Mouse (Mus musculus) testis, postnatal 10 days (tissue): ENCODE results near the gene Rrp1.

Source experiments
- DNase-seq: peaks from one replicate; pipeline ENCODE4 v3.0.0; 2021; ENCODE audit warnings: low spot score

The Rrp1 gene

DNA sequence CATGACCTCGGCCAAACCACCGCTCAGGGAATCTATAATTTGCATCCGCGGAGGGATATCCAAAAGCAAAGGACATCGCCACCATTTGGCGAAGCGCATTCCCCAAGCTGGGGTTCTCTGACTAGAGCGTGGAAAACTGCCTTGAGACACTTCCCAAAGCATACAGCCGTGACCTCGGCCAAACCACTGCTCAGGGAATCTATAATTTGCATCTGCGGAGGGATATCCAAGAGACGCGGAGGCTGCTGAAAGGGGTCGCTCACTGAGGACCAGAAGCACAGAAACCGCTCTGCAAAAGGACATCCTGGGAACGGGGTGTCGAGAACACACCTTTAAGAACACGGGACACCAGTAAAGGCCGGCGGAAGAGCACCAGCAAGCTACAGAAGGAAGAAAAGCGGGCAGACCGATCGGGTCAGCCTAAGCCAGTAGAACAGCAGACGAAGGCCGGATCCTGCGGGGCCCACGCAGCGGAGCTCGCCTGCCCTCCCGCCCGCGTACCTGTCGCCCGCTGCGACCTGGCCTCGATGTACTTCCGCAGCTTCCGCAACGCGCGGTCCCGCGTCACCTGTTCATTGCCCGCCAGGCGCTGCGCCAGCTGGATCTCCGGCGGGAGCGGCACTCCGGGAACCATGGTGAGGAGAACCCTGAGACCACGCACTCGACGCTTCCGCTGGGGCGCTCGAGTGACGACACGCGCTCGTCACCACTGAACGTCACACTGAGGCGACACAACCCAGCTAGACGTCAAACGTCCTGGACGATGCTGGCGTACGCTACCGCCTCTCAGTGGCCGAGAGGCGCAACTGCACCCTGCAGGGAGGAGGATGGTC, at the start of gene Rrp1:
Rrp1 (minus strand) TSS at position 725 of the 833 bp plus-strand sequence.
- DNase-seq = peak; percentile 95

GRCm38 (mm10) chr10:78461767-78462166, 48.9 kb upstream of the Rrp1 start:
- DNase-seq = no peak

- DNase-seq = no peak
These were observed 47.6 kb upstream of the Rrp1 start for GRCm38 (mm10) chr10:78460463-78460862.

DNA sequence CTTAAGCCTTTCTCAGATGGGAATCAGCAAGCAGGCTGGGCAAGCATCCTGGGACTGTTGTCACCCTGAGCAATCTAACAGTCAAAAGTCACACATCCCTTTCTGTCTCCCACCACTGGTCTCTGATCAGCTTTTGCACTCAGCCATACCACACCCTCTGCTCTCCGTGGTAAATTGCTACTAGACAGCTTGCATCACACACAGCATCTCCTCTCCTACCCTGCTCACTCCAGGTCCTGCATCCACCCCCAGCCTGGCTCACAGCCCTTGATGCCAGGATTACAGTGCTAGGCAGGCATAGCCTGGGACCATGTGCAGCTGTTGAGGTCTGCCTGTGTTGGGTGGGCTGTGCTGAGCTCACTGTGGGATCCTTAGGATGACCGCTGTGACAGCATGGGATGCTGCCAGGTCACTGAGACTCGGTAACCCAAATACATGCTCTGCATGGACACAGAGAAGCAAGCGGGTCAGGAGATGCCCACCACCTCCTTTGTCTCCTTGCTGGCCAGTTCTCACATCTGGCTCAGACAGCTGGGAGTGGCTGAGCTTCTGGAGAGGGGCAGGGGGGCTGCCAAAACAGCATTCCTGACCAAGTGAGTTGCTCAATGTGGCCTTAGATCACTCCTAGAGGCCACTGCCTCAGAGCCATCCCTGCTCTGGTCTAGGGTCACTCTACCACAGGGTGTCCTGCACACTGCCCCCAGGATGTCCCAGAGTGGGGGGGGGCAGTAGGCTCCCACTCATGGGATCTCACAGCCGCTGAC, 45.7 kb upstream of the Rrp1 start:
- no peak for DNase-seq

- DNase-seq = peak; percentile 78
These were observed 44.9 kb upstream of the Rrp1 start for GRCm38 (mm10) chr10:78457495-78458347.

DNA sequence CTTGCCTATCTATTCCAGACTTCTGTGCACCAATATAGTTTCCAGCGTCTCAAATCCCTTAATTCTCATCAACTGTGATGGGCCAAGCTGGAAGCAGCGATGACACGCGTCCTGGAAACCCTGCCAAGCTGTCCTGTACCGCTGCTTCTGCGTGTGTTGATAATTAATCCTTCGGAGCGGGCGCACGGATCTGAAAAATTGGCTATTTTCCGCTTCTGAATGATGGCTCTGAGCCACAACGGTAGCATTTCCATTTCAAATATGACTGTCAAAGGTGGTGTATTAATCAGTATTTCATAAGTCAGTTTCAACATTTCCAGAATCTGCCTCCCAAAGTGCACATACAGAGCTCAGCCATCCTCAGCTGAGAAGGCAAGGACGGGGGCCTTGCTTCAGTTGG, 43.9 kb upstream of the Rrp1 start:
- DNase-seq = no peak

GRCm38 (mm10) chr10:78452641-78453040, 39.8 kb upstream of the Rrp1 start:
- DNase-seq = peak; percentile 68

DNA sequence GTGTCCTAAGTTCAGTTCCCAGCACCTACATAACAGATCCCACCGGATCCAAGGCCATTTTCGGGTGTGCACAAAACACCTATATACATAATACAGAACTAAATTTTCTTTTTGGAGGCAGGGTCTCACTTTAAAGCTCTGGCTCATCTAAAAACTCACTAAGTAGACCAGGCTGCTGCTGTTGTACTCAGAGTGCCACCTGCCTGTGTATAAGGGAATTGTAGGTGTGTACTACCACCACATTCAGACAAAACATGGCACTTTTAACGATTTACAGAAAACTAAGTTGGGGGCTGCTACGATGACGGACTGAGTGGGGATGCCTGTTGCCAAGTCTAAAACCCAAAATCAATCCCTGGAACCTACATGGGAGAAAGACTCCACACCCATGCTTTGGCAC, 37.9 kb upstream of the Rrp1 start:
- DNase-seq = no peak

DNA sequence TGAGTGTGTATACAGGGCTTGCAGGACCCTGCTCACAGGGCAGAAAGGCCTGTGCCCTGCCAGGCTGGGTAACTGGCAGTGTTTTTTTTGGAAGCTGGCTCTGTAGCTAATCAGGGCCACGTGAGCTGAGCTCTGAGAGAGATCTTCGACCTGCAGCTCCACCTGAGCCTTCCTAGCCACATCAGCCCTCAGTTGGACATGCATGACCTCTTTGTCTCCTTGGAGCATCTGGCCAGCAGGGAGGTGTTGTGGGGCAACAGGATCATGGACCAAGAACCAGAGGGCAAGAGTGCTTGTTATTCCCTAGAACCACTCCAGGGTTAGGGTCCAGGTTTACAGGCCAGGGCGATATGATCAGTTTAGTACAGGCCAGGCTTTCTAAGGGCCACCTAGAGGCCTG, 34.6 kb upstream of the Rrp1 start:
- no peak for DNase-seq

DNA sequence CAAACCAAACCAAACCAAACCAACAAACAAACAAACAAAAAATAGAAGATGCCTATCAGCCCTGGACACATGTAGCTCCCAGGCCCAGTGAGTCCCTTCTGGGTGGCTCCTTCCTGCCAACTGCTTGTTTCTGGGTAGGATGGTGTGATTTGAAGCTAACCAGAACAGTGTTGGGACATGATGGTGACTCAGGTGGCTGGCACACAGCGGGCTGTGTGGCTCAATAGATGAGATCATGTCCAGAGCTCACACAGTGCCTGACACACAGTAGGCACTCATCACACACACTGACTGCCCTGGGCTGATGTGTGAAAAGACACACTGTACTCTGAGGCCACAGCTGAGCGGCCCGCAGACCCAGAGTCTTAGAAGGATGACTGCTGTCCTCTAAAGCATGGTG, 33.4 kb upstream of the Rrp1 start:
- no peak for DNase-seq

DNA sequence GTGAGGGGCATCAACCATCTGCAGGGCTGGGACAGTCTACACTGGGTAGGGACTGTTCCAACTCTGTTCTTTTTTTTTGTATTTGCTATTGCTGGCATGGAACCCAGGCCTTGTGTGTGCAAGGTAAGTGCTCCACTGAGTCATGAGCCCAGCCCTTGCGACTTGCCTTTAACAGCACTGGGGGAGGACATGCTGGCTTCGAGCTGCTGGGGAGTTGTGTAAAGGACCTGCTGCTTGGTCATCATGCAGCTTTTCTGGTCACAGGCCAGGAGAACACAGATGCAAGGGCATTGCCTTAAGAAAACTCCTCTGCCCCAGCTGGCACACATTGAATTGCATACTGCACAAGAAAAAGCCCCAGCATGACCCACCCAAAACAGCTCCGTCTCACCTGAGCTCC, 29.4 kb upstream of the Rrp1 start:
- no peak for DNase-seq

- no peak for DNase-seq
These were observed 28.8 kb upstream of the Rrp1 start for GRCm38 (mm10) chr10:78441606-78442005.

- no peak for DNase-seq
These were observed 28.0 kb upstream of the Rrp1 start for GRCm38 (mm10) chr10:78440812-78441211.

DNA sequence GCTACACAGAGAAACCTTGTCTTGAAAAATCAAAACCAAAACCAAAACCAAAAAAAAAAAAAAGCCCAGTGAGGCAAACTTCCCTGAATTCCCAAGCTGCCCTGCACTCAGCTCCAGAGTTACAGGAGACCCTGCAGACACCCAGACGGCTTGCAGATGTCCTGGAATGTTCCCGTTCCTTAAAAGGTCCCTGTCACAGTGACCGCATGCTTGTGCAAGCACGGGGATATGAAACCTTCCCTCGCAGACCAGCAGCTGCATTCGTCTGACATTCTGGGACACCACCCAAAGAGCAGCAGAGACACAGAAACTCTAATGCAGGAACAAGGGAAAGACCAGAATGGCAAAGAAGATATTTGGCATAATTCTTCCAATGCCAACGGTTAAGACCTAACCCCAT, 27.1 kb upstream of the Rrp1 start:
- DNase-seq = no peak

DNA sequence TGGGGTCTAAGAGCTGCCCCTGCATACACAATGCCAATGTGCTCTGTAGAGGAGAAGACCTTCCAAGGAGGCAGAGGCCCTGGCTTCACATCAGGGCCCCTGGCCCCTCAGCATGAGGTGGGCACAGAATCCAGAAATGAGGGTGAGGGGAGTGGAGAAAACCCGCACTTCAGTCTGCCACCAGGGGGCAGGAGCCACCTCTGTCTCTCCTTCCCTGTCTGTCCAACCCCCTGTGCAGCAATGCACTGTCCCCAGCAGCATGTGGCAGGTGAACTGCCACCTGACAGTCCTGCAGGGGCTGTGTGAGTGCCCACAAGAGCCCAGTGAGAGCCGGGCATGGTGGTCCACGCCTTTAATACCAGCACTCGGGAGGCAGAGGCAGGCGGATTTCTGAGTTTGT, 26.7 kb upstream of the Rrp1 start:
- DNase-seq = no peak

- peak; percentile 94 for DNase-seq
These were observed 25.3 kb upstream of the Rrp1 start for GRCm38 (mm10) chr10:78438094-78438493.

DNA sequence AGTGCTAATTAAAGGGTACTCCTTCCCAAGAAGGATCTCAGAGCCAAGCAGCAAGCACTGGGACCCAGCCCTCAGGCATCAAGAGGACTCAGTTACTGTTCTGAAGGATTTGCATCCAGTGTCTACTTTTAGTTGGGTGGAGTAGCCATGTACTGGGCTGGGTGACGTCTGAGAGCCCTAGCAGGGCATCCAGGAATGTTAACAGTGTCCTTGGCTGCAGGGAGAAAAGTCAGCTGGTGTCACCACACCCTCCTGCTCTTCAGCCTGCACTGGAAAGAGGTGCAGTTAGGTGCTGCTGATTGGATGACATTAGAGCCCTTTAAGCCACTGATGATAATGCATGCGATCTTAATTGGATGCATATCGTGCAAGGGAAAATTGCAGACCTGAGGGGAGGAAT, 20.0 kb upstream of the Rrp1 start:
- no peak for DNase-seq

DNA sequence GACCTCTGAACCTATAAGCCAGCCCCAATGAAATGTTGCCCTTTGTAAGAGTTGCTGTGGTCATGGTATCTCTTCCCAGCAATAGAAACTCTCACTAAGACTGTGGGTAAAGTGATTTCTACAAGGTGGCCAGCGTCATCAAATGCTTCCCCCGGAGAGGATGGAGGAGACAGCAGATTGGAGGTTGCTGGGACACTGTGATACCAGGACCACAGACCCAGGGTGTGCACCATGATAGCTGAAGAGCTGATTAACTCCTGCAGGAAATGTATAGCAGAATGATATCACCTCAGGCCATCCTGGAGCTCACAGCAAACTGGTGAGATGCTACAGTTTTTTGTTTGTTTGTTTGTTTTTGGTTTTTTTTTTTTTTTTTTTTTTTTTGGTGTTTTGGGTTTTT, 16.9 kb upstream of the Rrp1 start:
- DNase-seq = no peak

DNA sequence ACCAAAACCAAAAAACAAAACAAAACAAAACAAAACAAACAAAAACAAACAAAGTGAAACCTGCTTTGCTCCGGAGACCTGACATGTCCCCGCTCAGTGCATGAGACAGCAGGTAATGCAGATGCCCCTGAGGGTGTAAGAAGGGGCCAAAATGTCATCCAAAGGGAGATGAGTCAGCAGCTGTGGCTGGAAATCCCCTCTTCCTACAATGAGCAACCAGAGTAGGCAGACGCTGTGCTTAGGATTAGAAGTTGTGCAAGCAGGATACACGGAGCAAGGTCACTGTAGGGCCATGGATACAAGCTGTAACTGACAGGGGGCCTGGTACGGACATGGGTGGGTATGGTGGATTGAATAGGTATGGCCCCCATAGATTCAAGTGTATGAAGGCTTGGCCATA, 16.3 kb upstream of the Rrp1 start:
- DNase-seq = no peak

DNA sequence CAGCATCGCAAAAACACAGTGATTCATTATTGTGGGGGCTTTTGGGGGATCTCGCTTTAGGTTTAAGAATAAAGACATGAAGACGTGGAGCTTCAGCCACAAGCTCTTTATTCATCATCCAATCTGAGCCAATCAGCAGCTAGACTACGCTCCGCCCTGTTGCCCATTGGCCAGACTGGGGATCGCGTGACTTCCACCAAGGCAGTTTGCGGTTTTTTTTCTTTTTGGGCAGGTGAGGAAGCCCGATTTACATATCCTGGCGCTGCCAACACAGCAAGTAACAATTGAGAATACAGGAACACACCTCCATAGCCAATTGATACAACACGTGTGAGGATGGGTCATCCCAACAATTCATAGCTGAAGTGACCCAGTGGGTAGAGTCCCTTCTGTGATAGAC, 15.2 kb upstream of the Rrp1 start:
- no peak for DNase-seq

GRCm38 (mm10) chr10:78426117-78426735, 13.4 kb upstream of the Rrp1 start:
- no peak for DNase-seq
